Mouse (Mus musculus) liver, embryonic 14.5 days (tissue): Measurements from ENCODE around the gene Gm10318. TPM values are rescaled to one million over a fixed set of nuclear protein-coding genes. Genes with fewer than 3 reads are reported as not detected.

ENCODE experiments used
- ATAC-seq: fragments of 200-750 bp; cut with Nextera tagmentation; 2 replicates; pipeline ENCODE4 v1.8.0; 2017; ENCODE audit warnings: moderate number of reproducible peaks, mild to moderate bottlenecking, moderate library complexity; ENCODE audit not compliant: insufficient read depth
- DNase-seq, 3 experiments: peaks; one replicate each; pipeline ENCODE4 v3.0.0-alpha.2; 2012 to 2013; ENCODE audit warnings: low read depth in 3 of 3, low spot score in 3 of 3
- H3K27ac ChIP-seq: fragments of 300-500 bp; sonication (generic); 2 replicates; pipeline ENCODE4 v1.5.1; 2014; ENCODE audit warnings: moderate library complexity, mild to moderate bottlenecking, control low read depth, inconsistent platforms
- H3K27me3 ChIP-seq: fragments of 300-500 bp; sonication (generic); 2 replicates; pipeline ENCODE4 v1.6.1; 2014; ENCODE audit warnings: mild to moderate bottlenecking, low read length, moderate library complexity; ENCODE audit not compliant: control insufficient read depth, insufficient read depth
- H3K36me3 ChIP-seq: fragments of 300-500 bp; sonication (generic); replicated peaks from 2 replicates; pipeline ENCODE4 v1.6.1; 2014; ENCODE audit warnings: low read depth; ENCODE audit not compliant: control insufficient read depth, insufficient read depth
- H3K4me1 ChIP-seq, 2 experiments: fragments of 200-500 bp in 1 of 2; fragments of 300-500 bp in 1 of 2; sonication (generic) in 1 of 2; replicated peaks; 2 replicates each; pipeline ENCODE4 v1.6.1; 2012 to 2014; ENCODE audit warnings: antibody characterized with exemption in 1 of 2, inconsistent platforms in 1 of 2, low read length in 1 of 2; ENCODE audit not compliant: control insufficient read depth in 2 of 2, insufficient read depth in 2 of 2
- H3K4me2 ChIP-seq: fragments of 300-500 bp; sonication (generic); 2 replicates; pipeline ENCODE4 v1.6.1; 2014; ENCODE audit warnings: low read depth, mild to moderate bottlenecking, control low read depth, moderate library complexity
- H3K4me3 ChIP-seq, 2 experiments: fragments of 200-500 bp in 1 of 2; fragments of 300-500 bp in 1 of 2; sonication (generic) in 1 of 2; 2 replicates each; pipeline ENCODE4 v1.5.1; 2012 to 2014; ENCODE audit warnings: low read depth in 2 of 2, low read length in 2 of 2, mild to moderate bottlenecking in 2 of 2, control low read depth in 1 of 2, inconsistent platforms in 1 of 2, moderate library complexity in 1 of 2; ENCODE audit not compliant: insufficient read depth in 1 of 2
- H3K9ac ChIP-seq: fragments of 300-500 bp; sonication (generic); replicated peaks from 2 replicates; pipeline ENCODE4 v1.6.1; 2014; ENCODE audit warnings: mild to moderate bottlenecking, control low read depth, moderate library complexity
- H3K9me3 ChIP-seq: fragments of 300-500 bp; sonication (generic); 2 replicates; pipeline ENCODE4 v1.6.1; 2016; ENCODE audit warnings: low read length, mixed read lengths; ENCODE audit not compliant: control insufficient read depth
- CTCF ChIP-seq: IDR thresholded peaks from 2 replicates; pipeline ENCODE4 v1.5.1; 2016; ENCODE audit warnings: antibody characterized with exemption, low read depth, control low read depth
- EP300 ChIP-seq: IDR thresholded peaks from 2 replicates; pipeline ENCODE4 v1.6.1; 2016; ENCODE audit warnings: antibody characterized with exemption, low read depth
- WGBS: fragments of 180-500 bp; shearing (Covaris S2); extraction: QIAGEN DNeasy Blood & Tissue Kit; methylation state at CpG from one replicate; pipeline ENCODE4 v1.1.7; 2014; ENCODE audit not compliant: insufficient replicate concordance; 5-methylcytosine and 5-hydroxymethylcytosine counted together
- polyA plus RNA-seq, 2 experiments: library from polyadenylated mRNA; depleted of rRNA in 1 of 2; stranded (reverse) in 1 of 2; unstranded in 1 of 2; fragments of >200 nt; fragmentation: Nextera tagmentation in 1 of 2; extraction: Ambion mirVana in 1 of 2; gene quantifications; 2 replicates each; pipeline versions ENCODE4 v1.2.1 to v1.2.3; 2012 to 2014

The Gm10318 gene
- polyA plus RNA-seq, 2 experiments: not detected

GRCm38 (mm10) chr10:77846503-77846902 lies 6.2 kb upstream of the Gm10318 start, which contains the start of gene Gm36176:
Gene Gm36176 (plus strand): TSS chr10:77846803.
- 48% methylated on average over 3 of the region's 3 CpGs for WGBS
- no peak for DNase-seq
- ATAC-seq: no peak
- no peak within 1 kb of the TSS for H3K27ac ChIP-seq
- no peaks in the 10 kb centered on the region for H3K9me3 ChIP-seq
- no peaks in the 10 kb centered on the region for H3K36me3 ChIP-seq
- H3K9ac ChIP-seq: no peak within 1 kb of the TSS
- no peak within 1 kb of the TSS for H3K4me2 ChIP-seq
- no peak within 1 kb of the TSS for H3K4me3 ChIP-seq
- H3K27me3 ChIP-seq: no peaks in the 10 kb centered on the region
- no peak for TF ChIP-seq CTCF
- no peak for TF ChIP-seq EP300
- no peaks in the 10 kb centered on the region for H3K4me1 ChIP-seq

GRCm38 (mm10) chr10:77846961-77847360 lies 5.7 kb upstream of the Gm10318 start:
- Histone ChIP-seq H3K27ac (no peak overlapping the region), H3K36me3 (no peaks in the 10 kb centered on the region), H3K9me3 (no peaks in the 10 kb centered on the region), H3K9ac (no peak overlapping the region), H3K27me3 (no peaks in the 10 kb centered on the region), H3K4me3 (no peak overlapping the region), H3K4me1 (no peaks in the 10 kb centered on the region), H3K4me2 (no peak overlapping the region)
- TF ChIP-seq EP300 (no peak), CTCF (no peak)
- no peak for ATAC-seq
- 23% methylated on average over 2 of the region's 2 CpGs for WGBS
- no peak for DNase-seq

GRCm38 (mm10) chr10:77847538-77847937 lies 5.1 kb upstream of the Gm10318 start:
- H3K9ac ChIP-seq: no peak overlapping the region
- no peak overlapping the region for H3K4me3 ChIP-seq
- TF ChIP-seq CTCF (no peak), EP300 (no peak)
- 60% methylated on average over 2 of the region's 2 CpGs for WGBS
- no peak overlapping the region for H3K27ac ChIP-seq
- H3K9me3 ChIP-seq: no peaks in the 10 kb centered on the region
- no peak overlapping the region for H3K4me2 ChIP-seq
- ATAC-seq: no peak
- no peaks in the 10 kb centered on the region for H3K27me3 ChIP-seq
- DNase-seq: no peak
- no peaks in the 10 kb centered on the region for H3K36me3 ChIP-seq
- no peaks in the 10 kb centered on the region for H3K4me1 ChIP-seq

GRCm38 (mm10) chr10:77861675-77862074 lies 9.0 kb downstream of the Gm10318 start, which contains the start of gene Gm3285:
Gene Gm3285 (plus strand): TSS chr10:77861975.
- H3K27me3 ChIP-seq: no peaks in the 10 kb centered on the region
- H3K4me2 ChIP-seq: no peak within 1 kb of the TSS
- no peak within 1 kb of the TSS for H3K9ac ChIP-seq
- H3K9me3 ChIP-seq: no peaks in the 10 kb centered on the region
- no peak within 1 kb of the TSS for H3K4me3 ChIP-seq
- H3K4me1 ChIP-seq: no peaks in the 10 kb centered on the region
- no peak within 1 kb of the TSS for H3K27ac ChIP-seq
- no peak for TF ChIP-seq EP300
- no peak for TF ChIP-seq CTCF
- 41% methylated on average over 7 of the region's 7 CpGs for WGBS
- DNase-seq (no peak), ATAC-seq (no peak)
- H3K36me3 ChIP-seq: no peaks in the 10 kb centered on the region

- ATAC-seq (peak; percentile 68; the same call in 1 of the 2 replicates), DNase-seq (peak; percentile 14 to 20 (median 20))
- no peak overlapping the region for H3K9ac ChIP-seq
- no peak overlapping the region for H3K27ac ChIP-seq
- peak overlapping the region in 1 of 2 experiments; percentile 2; a peak in 1 of 4 replicates for H3K4me3 ChIP-seq
- H3K4me1 ChIP-seq: no peaks in the 10 kb centered on the region
- WGBS: 20% methylated on average over 14 of the region's 14 CpGs
- peak overlapping the region; percentile 32 for H3K4me2 ChIP-seq
- H3K27me3 ChIP-seq: no peaks in the 10 kb centered on the region
- TF ChIP-seq EP300 (no peak), CTCF (no peak)
- no peaks in the 10 kb centered on the region for H3K36me3 ChIP-seq
- H3K9me3 ChIP-seq: no peaks in the 10 kb centered on the region
Observed at GRCm38 (mm10) chr10:77864067-77864761, 11.6 kb downstream of the Gm10318 start.
